Mouse (Mus musculus): Measurements from ENCODE around the gene Muc4. TPM values are rescaled to one million over a fixed set of nuclear protein-coding genes. Genes with fewer than 3 reads are reported as not detected.

Gene Muc4
- polyA plus RNA-seq, 1 experiment from 2014 or later, result 0.35 TPM

- Histone ChIP-seq H3K36me3 (ENCODE audit: control insufficient read depth, insufficient read depth, low read length) (no peaks in the 10 kb centered on the region), H3K27ac (ENCODE audit: low read depth, low read length) (no peak overlapping the region), H3K9me3 (ENCODE audit: control insufficient read depth, low read length) (no peaks in the 10 kb centered on the region), H3K9ac (replicated peaks; ENCODE audit: low read depth, low read length) (no peak overlapping the region), H3K4me1 (ENCODE audit: control insufficient read depth, insufficient read depth, low read length) (no peaks in the 10 kb centered on the region), H3K4me3 (ENCODE audit: low read depth, low read length) (no peak overlapping the region), H3K27me3 (ENCODE audit: control insufficient read depth, insufficient read depth, low read length) (no peaks in the 10 kb centered on the region), H3K4me2 (ENCODE audit: low read depth, low read length) (no peak overlapping the region)
- no peak for ATAC-seq (ENCODE audit: low read depth)
- WGBS, result 98% methylated on average over 3 of the region's 3 CpGs
Observed at GRCm38 (mm10) chr16:32705606-32706005, 30.1 kb upstream of the Muc4 start.

DNA sequence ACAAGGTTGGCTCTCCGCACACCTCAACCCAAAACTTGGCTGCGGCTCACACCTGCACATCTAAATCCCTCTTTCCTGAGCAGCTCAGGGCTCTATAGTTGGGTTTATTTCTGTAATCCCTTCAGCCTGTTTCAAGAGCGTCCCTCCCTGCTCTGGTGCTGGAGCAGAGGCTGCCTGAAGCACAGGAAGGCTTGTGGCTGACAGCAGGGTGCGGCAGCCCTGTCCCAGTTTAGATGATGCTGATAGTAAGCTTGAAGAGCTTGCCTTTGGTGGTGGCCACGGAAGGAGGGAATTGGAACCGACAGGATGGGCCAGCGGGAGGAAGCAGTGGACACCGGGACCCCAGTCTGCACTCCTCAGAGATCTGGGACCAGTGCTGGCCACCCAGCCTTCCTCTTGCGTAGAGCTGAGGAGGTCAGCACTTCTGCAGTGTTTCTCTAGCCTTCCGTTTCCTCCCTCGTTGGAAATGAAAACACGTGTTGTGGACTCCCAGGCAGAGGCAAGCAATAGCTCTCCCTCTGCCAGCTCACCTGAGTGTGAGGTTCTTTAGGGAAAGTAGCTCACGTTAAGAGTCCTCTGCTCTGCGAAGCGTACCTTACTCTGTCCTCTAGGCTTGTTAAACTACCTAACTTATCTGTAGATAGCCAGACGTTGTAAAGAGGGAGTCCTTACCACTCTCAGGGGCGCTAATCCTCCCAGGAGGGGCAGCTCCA lies 28.4 kb upstream of the Muc4 start:
- Histone ChIP-seq H3K9me3 (ENCODE audit: control insufficient read depth, low read length) (no peaks in the 10 kb centered on the region), H3K27me3 (ENCODE audit: control insufficient read depth, insufficient read depth, low read length) (no peaks in the 10 kb centered on the region), H3K4me3 (ENCODE audit: low read depth, low read length) (no peak overlapping the region), H3K4me1 (ENCODE audit: control insufficient read depth, insufficient read depth, low read length) (no peaks in the 10 kb centered on the region), H3K36me3 (ENCODE audit: control insufficient read depth, insufficient read depth, low read length) (no peaks in the 10 kb centered on the region), H3K27ac (ENCODE audit: low read depth, low read length) (no peak overlapping the region), H3K9ac (replicated peaks; ENCODE audit: low read depth, low read length) (no peak overlapping the region), H3K4me2 (ENCODE audit: low read depth, low read length) (no peak overlapping the region)
- ATAC-seq (ENCODE audit: low read depth), result no peak
- WGBS, result 75% methylated on average over 17 of the region's 17 CpGs

GRCm38 (mm10) chr16:32707824-32708456 lies 27.7 kb upstream of the Muc4 start:
- 73% methylated on average over 9 of the region's 9 CpGs for WGBS
- ATAC-seq (ENCODE audit: low read depth), result no peak
- Histone ChIP-seq H3K4me3 (ENCODE audit: low read depth, low read length) (no peak overlapping the region), H3K4me1 (ENCODE audit: control insufficient read depth, insufficient read depth, low read length) (no peaks in the 10 kb centered on the region), H3K27ac (ENCODE audit: low read depth, low read length) (no peak overlapping the region), H3K36me3 (ENCODE audit: control insufficient read depth, insufficient read depth, low read length) (no peaks in the 10 kb centered on the region), H3K9ac (replicated peaks; ENCODE audit: low read depth, low read length) (no peak overlapping the region), H3K4me2 (ENCODE audit: low read depth, low read length) (no peak overlapping the region), H3K27me3 (ENCODE audit: control insufficient read depth, insufficient read depth, low read length) (no peaks in the 10 kb centered on the region), H3K9me3 (ENCODE audit: control insufficient read depth, low read length) (no peaks in the 10 kb centered on the region)

- no peak for ATAC-seq (ENCODE audit: low read depth)
- Histone ChIP-seq H3K36me3 (ENCODE audit: control insufficient read depth, insufficient read depth, low read length) (no peaks in the 10 kb centered on the region), H3K27me3 (ENCODE audit: control insufficient read depth, insufficient read depth, low read length) (no peaks in the 10 kb centered on the region), H3K9me3 (ENCODE audit: control insufficient read depth, low read length) (no peaks in the 10 kb centered on the region), H3K27ac (ENCODE audit: low read depth, low read length) (no peak overlapping the region), H3K4me2 (ENCODE audit: low read depth, low read length) (no peak overlapping the region), H3K9ac (replicated peaks; ENCODE audit: low read depth, low read length) (no peak overlapping the region), H3K4me3 (ENCODE audit: low read depth, low read length) (no peak overlapping the region), H3K4me1 (ENCODE audit: control insufficient read depth, insufficient read depth, low read length) (no peaks in the 10 kb centered on the region)
- 65% methylated on average over 10 of the region's 10 CpGs for WGBS
Observed at GRCm38 (mm10) chr16:32708457-32709033, 27.1 kb upstream of the Muc4 start.

DNA sequence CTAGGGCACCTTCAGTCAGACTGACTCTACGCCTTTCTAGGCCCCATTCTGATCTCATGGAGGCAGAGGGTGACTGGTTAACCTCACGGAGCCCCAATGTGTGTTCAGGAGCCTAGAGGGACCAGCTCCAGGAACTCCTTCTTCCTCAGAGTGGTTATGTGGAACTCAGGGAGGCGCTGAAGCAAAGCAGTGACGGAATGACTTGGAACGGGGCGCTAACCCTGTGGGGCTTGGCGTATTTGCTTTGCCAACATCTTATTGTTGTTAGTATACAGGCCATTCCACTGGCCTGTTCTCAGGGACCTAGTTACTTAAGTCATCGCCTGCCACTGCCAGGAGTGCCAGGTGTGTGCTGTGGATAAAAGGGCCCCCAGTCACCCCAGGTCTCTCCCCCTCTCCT lies 26.6 kb upstream of the Muc4 start:
- Histone ChIP-seq H3K4me2 (ENCODE audit: low read depth, low read length) (no peak overlapping the region), H3K9ac (replicated peaks; ENCODE audit: low read depth, low read length) (no peak overlapping the region), H3K9me3 (ENCODE audit: control insufficient read depth, low read length) (no peaks in the 10 kb centered on the region), H3K36me3 (ENCODE audit: control insufficient read depth, insufficient read depth, low read length) (no peaks in the 10 kb centered on the region), H3K27me3 (ENCODE audit: control insufficient read depth, insufficient read depth, low read length) (no peaks in the 10 kb centered on the region), H3K4me3 (ENCODE audit: low read depth, low read length) (no peak overlapping the region), H3K4me1 (ENCODE audit: control insufficient read depth, insufficient read depth, low read length) (no peaks in the 10 kb centered on the region), H3K27ac (ENCODE audit: low read depth, low read length) (no peak overlapping the region)
- no peak for ATAC-seq (ENCODE audit: low read depth)
- WGBS, result 90% methylated on average over 8 of the region's 8 CpGs

DNA sequence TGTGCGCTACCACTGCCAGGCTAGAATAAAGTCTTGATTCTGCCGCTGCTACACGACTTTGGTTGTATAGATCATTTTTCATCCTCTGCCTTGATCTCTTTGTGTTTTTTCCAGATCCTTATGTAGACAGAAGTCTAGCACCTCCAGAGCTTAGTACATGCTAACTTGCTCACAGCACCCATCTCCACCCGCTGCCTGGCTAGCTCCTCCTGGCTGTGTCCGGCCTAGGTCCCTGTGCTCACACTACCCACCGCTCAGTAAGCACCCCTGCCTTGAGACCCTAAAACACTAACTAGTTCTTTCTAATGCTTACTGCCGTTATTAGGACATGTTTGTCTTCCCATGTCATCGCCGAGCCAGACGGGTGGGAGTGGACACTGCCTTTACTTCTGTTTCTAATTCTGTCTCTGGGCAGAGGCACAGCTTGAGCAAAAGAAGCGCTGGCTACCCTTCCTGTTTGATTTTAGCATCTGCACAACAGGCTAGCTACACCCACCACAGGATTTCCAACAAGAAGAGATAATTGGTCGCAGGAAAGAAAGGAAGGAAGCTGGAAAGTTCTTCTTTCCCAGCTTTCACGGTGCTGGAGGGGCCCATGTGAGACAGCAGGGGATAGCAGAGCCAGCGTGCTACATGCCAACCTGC lies 25.1 kb upstream of the Muc4 start:
- Histone ChIP-seq H3K27ac (ENCODE audit: low read depth, low read length) (no peak overlapping the region), H3K27me3 (ENCODE audit: control insufficient read depth, insufficient read depth, low read length) (no peaks in the 10 kb centered on the region), H3K9me3 (ENCODE audit: control insufficient read depth, low read length) (no peaks in the 10 kb centered on the region), H3K4me3 (ENCODE audit: low read depth, low read length) (no peak overlapping the region), H3K36me3 (ENCODE audit: control insufficient read depth, insufficient read depth, low read length) (no peaks in the 10 kb centered on the region), H3K4me1 (ENCODE audit: control insufficient read depth, insufficient read depth, low read length) (no peaks in the 10 kb centered on the region), H3K4me2 (ENCODE audit: low read depth, low read length) (no peak overlapping the region), H3K9ac (replicated peaks; ENCODE audit: low read depth, low read length) (no peak overlapping the region)
- ATAC-seq (ENCODE audit: low read depth), result no peak
- WGBS, result 78% methylated on average over 14 of the region's 14 CpGs

DNA sequence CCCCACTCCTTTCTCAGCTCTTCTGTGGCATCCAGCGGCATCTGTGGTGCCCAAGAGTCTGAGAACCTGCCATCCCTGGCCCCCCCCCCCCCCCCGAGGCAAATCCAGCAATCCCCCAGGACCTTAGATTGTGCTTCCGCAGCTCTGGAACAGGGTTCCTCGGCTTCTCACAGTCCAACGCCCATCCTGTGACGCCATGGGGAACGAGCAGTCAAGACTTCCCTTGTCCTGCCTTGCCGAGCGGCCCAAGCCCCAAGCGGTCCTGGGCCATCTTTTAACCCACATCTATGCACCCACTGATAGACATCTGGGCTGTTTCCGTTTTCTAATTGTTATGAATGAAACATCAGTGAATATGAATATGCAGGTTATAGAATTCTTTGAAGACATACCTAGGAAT lies 23.5 kb upstream of the Muc4 start:
- Histone ChIP-seq H3K4me3 (ENCODE audit: low read depth, low read length) (no peak overlapping the region), H3K4me2 (ENCODE audit: low read depth, low read length) (no peak overlapping the region), H3K4me1 (ENCODE audit: control insufficient read depth, insufficient read depth, low read length) (no peaks in the 10 kb centered on the region), H3K9me3 (ENCODE audit: control insufficient read depth, low read length) (no peaks in the 10 kb centered on the region), H3K27ac (ENCODE audit: low read depth, low read length) (no peak overlapping the region), H3K36me3 (ENCODE audit: control insufficient read depth, insufficient read depth, low read length) (no peaks in the 10 kb centered on the region), H3K9ac (replicated peaks; ENCODE audit: low read depth, low read length) (no peak overlapping the region), H3K27me3 (ENCODE audit: control insufficient read depth, insufficient read depth, low read length) (no peaks in the 10 kb centered on the region)
- ATAC-seq (ENCODE audit: low read depth), result no peak
- WGBS, result 88% methylated on average over 11 of the region's 11 CpGs

DNA sequence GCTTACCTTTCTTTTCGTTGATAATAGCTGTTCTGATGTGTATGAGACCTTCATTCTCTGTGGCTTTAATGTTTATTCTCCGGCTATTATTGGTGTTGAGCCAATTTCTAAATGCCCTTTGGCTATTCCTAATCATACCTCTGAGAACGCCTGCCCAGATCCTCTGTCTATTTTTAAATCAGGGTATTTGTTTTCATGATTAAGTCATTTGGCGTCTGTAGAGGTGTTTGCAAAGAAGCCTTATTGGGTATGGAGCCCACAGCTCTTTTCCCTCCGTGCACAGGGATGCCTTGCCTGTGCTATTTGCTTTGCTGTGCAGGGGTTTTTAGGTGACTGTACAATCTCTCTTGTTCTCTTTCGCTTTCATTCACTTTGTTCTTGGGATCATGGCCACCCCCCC lies 22.1 kb upstream of the Muc4 start:
- Histone ChIP-seq H3K36me3 (ENCODE audit: control insufficient read depth, insufficient read depth, low read length) (no peaks in the 10 kb centered on the region), H3K27me3 (ENCODE audit: control insufficient read depth, insufficient read depth, low read length) (no peaks in the 10 kb centered on the region), H3K4me1 (ENCODE audit: control insufficient read depth, insufficient read depth, low read length) (no peaks in the 10 kb centered on the region), H3K4me3 (ENCODE audit: low read depth, low read length) (no peak overlapping the region), H3K9me3 (ENCODE audit: control insufficient read depth, low read length) (no peaks in the 10 kb centered on the region), H3K27ac (ENCODE audit: low read depth, low read length) (no peak overlapping the region), H3K9ac (replicated peaks; ENCODE audit: low read depth, low read length) (no peak overlapping the region), H3K4me2 (ENCODE audit: low read depth, low read length) (no peak overlapping the region)
- no peak for ATAC-seq (ENCODE audit: low read depth)
- WGBS, result 61% methylated on average over 6 of the region's 6 CpGs

- no peak overlapping the region for H3K27ac ChIP-seq (ENCODE audit: low read depth, low read length)
- no peaks in the 10 kb centered on the region for H3K27me3 ChIP-seq (ENCODE audit: control insufficient read depth, insufficient read depth, low read length)
- H3K9ac ChIP-seq (replicated peaks; ENCODE audit: low read depth, low read length), result no peak overlapping the region
- no peak overlapping the region for H3K4me3 ChIP-seq (ENCODE audit: low read depth, low read length)
- H3K36me3 ChIP-seq (ENCODE audit: control insufficient read depth, insufficient read depth, low read length), result no peaks in the 10 kb centered on the region
- no peaks in the 10 kb centered on the region for H3K9me3 ChIP-seq (ENCODE audit: control insufficient read depth, low read length)
- no peaks in the 10 kb centered on the region for H3K4me1 ChIP-seq (ENCODE audit: control insufficient read depth, insufficient read depth, low read length)
- H3K4me2 ChIP-seq (ENCODE audit: low read depth, low read length), result no peak overlapping the region
- ATAC-seq (ENCODE audit: low read depth), result no peak
- WGBS, result 29% methylated on average over 13 of the region's 13 CpGs
Observed at GRCm38 (mm10) chr16:32715364-32715763, 20.3 kb upstream of the Muc4 start.

All from neural tube, embryonic 14.5 days (tissue).